Mouse (Mus musculus) embryonic fibroblast, embryonic 13.5 days (primary cell): ENCODE results near the gene Ptprb.

Experiments used
- CTCF ChIP-seq: IDR thresholded peaks from 2 replicates; pipeline ENCODE4 v1.5.1; 2011; ENCODE audit warnings: mild to moderate bottlenecking, control low read depth, low read length, moderate library complexity, borderline replicate concordance; ENCODE audit not compliant: insufficient read depth
- POLR2A ChIP-seq: IDR thresholded peaks from 2 replicates; pipeline ENCODE4 v1.6.1; 2011; ENCODE audit warnings: low read depth, mild to moderate bottlenecking, control low read depth, low read length, moderate library complexity

- TF ChIP-seq POLR2A (no peak), CTCF (no peak)
Observed at GRCm38 (mm10) chr10:116310516-116311210, 35.3 kb downstream of the Ptprb start.
